Comparison of ENCODE assay signal across 16 mouse cellular contexts in the genomic region with DNA sequence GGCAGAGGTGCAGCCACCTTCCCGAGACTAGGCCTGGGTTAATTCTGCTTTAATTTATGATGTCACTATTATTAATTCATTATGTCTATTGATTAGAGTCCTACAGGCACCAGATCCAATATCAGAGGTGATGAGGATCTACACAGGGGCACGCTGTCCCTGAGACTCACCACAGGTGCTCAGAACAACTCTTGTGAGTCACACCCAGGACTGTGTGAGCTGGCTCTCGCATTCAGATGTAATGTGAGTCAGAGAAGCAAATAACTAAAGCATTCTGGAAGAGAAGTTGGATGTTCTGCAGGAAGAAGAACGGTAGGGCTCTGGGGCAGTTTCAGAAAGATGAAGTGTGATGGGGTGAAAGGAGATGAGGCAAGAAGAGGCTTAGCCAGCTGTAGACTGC. TPM values are rescaled to one million over a fixed set of nuclear protein-coding genes. Genes with fewer than 3 reads are reported as not detected.
"Had no signal": no experiment of that assay in that cellular context is flagged by ENCODE, and none has a peak within 500 bp of the region (broad histone marks: within the 10 kb centered on the region; RNA-seq: fewer than 3 reads in every experiment).

No protein-coding gene starts in this region.

- DNase-seq: liver, postnatal 0 days; right cerebral cortex, postnatal 14 days; thymus, adult 2 months; thymus, postnatal 25 days; thymus, postnatal 4 days had no signal

- ATAC-seq: liver, postnatal 0 days; midbrain, embryonic 13.5 days; midbrain, embryonic 15.5 days had no signal

RNA-seq across cellular contexts. Expression of gene Gstm6, which starts 14.3 kb away (rescaled TPM):
- polyA plus RNA-seq: macrophage had no signal

RNA-seq across cellular contexts. Expression of gene Gstm3, which starts 39.8 kb away (rescaled TPM):
- polyA plus RNA-seq: macrophage; midbrain, embryonic 11.5 days; midbrain, embryonic 13.5 days; midbrain, postnatal 0 days; neural tube, embryonic 12.5 days; neural tube, embryonic 14.5 days; spleen, adult 2 months had no signal

RNA-seq across cellular contexts. Expression of gene Eps8l3, which starts 52.2 kb away (rescaled TPM):
- polyA plus RNA-seq: liver, postnatal 0 days; lung, adult 2 months; lung, embryonic 15.5 days; macrophage; midbrain, embryonic 11.5 days; midbrain, embryonic 13.5 days; midbrain, postnatal 0 days; neural tube, embryonic 12.5 days; neural tube, embryonic 14.5 days; urinary bladder, adult 2 months had no signal
